Mouse (Mus musculus) heart, postnatal 10 days (tissue): ENCODE results near the gene Ppp3r1. TPM values are rescaled to one million over a fixed set of nuclear protein-coding genes. Genes with fewer than 3 reads are reported as not detected.
"Not testable (repeated sequence)": the region's sequence is repeated elsewhere in the genome, so short reads cannot be mapped to it uniquely, and the experiment has no call there.

ENCODE experiments used
- DNase-seq, 2 experiments: peaks; one replicate each; pipeline ENCODE4 v3.0.0; 2021
- intact Hi-C: fragments of 180-260 bp; cut with DNase I; formaldehyde crosslinking; loops from one replicate; pipeline ENCODE4 v1.15.1; 2025
- total RNA-seq, 2 experiments: library from RNA; stranded (reverse); gene quantifications; 2 replicates each; pipeline ENCODE4 v1.2.3; 2021

Gene Ppp3r1
- total RNA-seq, 2 experiments from 2014 or later: 77.6 to 80.8 TPM

DNA sequence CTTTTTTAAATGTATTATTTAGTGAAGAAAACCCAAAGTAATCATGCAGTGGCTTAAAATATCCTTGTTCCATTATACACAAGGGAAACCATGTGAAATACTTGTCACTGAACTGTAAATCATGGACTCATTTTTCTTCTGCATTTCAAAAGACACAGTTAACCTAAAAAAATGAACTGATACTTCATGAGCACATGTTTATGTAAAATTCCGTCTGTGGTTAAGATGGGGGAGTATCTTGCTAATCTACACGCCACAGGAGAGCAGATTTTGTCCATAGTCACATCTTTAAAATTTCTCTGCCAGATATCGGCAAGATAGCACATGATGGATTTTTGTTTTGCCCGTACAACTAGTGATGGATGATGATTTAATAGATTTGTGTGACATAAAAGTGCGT, 40.1 kb downstream of the Ppp3r1 start:
- intact Hi-C loops: no loop called here
- DNase-seq: no peak

- DNase-seq: no peak
- intact Hi-C loops: no loop called here
Observed at GRCm38 (mm10) chr11:17199840-17200501, 40.9 kb downstream of the Ppp3r1 start.

GRCm38 (mm10) chr11:17200936-17201335, 41.9 kb downstream of the Ppp3r1 start:
- no peak for DNase-seq
- intact Hi-C loops: no loop called here

DNA sequence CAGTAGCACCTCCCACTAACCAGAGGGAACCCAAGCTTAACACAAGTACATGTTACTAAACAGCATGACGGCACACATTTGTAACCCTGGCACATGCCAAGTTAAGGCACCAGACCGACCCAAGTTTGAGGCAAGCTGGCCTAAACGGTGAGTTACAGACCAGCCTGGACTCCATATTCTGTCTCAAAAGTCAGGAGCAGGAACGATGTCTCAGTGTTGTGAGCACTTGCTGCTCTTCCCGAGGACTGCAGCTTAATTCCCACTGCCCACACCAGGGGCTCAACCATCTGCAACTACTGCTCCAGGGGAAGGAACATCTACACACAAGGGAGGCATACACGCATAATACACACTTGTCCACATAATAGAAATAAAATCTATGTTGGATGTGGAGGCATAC, 43.4 kb downstream of the Ppp3r1 start:
- intact Hi-C loops: no loop called here
- DNase-seq: no peak

DNA sequence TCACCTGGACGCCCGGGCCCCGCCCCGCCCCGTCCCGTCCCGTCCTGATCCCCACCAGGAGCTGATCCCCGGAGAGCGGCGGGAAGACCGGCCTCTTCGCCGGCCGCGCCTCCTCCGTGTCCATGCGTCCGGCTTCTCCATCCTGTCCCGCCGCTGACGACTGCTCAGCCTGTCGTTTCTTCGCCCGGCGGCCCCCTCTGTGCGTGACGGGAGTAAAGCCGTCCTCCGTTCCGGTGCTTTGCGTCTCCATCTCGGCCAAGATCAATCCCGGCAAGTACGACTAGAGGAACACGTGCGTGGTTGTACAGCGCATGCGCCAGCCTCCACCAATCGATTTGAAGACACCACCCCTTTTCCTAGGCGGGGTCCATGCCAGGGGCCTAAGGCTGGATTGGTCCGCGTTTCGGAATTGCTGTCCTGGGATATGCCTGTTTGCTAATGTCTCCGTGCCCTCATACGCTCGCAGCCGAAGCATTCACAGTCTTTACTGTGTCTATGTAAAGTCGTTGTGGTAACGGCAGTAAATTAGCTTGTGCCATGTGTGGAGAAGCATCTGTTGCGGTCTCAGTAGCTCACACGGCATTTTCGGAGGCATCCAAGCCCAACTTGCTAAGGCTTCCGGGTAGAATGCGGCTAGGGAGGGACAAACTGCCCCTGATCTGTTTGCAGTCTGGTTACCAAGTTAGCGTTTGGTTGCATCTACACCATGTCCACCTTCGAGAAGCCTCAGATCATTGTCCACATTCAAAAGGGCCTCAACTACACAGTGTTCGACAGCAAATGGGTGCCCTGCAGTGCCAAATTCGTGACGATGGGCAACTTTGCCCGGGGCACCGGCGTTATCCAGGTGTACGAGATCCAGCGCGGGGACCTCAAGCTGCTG, 52.4 kb downstream of the Ppp3r1 start, which contains the start of gene Pno1:
TSS of gene Pno1 (minus strand) at position 311 of the 883 bp plus-strand sequence.
- peak; percentile 97 for DNase-seq
- intact Hi-C loops: loop anchor here (1.0 to 5.0 kb wide), 4 partner anchors 52 to 704 kb away; partner anchors contain the start of genes Ppp3r1 and Sec61g

DNA sequence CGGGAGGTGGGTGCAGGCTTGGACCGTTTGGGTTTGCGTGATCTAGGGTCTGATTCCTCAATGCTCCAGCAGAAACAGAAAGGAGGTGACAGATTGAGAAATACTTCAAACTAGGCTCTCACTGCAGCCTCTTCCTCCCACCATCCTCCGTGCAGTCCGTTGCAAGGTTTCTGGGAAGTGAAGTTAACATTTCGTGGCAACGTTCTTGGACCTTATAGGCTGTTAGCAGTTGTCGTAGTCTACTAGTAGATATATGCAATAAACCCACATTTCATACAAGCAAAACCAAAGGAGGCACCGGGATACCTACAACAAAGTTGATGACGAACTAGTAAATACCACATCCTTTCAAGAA, 53.1 kb downstream of the Ppp3r1 start:
- intact Hi-C loops: loop anchor here (5.0 kb wide), 3 partner anchors 130 to 705 kb away; partner anchors contain the start of gene Sec61g
- no peak for DNase-seq

GRCm38 (mm10) chr11:17212903-17213509, 53.9 kb downstream of the Ppp3r1 start:
- DNase-seq: no peak
- intact Hi-C loops: loop anchor here (5.0 kb wide), 3 partner anchors 131 to 706 kb away; partner anchors contain the start of gene Sec61g

DNA sequence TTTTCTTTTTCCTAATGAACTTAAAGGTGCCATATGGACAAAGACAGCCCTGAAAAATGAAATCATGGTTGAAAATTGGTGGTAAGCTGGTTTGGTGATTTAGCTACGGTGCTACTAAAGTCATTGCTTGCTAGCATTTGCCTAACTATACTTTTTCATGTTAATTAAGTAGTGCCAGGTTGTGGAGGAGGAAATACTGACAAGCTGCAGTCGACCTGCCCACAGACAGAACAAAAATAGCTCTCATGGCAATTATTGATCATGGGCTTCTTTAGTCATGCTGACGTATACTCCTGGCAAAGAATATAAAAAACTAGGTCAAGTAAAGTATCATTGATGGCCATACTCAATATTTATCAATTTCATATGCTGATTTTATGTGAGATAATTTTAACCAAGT, 56.4 kb downstream of the Ppp3r1 start:
- intact Hi-C loops: no loop called here
- no peak for DNase-seq

- no peak for DNase-seq
- intact Hi-C loops: no loop called here
Observed at GRCm38 (mm10) chr11:17221126-17221525, 62.1 kb downstream of the Ppp3r1 start.

DNA sequence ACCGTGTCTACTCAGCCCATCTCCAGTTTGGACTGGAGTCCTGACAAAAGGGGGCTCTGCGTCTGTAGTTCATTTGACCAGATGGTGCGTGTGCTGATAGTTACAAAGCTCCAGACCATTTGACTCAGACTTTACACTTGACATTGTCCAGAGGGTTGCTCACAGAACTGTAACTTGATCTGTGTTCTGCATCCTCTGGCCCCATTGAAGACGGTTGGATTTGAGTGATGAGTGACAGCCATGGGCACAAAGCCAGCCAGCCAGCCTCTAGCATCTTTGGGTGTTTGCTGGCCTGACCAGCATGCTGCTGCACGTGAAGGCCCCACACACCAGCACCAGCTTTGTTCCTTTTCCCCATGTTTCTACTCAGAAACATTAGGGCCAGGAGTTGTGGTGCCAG, 73.7 kb downstream of the Ppp3r1 start:
- DNase-seq: peak in 1 of 2 experiments; percentile 7
- intact Hi-C loops: no loop called here

DNA sequence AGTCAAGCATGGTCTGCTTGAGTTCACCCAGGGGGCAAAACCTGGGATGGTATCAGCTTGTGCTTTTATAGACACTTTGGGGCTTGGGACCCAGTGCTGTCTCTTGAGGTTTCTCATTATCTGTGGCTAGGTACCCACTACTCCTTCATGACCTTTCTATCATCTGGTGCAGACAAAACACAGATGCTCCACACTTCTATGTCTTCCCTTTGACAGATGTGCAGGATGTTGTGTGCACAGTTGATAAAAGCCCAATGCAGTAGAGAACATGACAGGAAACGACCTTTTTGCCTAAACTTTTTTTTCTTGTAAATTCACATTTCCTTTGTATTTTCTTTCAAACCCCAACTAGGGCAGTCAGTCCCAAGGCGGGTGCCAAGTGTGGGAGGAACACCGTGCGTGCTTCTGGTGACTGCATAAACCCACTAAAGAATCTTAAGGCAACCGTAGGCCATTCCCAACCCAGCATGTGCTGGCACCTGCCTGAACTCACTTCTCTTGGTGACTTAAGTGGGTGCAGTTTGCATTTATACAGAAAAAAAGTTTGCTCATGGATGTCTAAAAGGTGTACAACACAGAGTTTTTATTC, 77.5 kb downstream of the Ppp3r1 start:
- intact Hi-C loops: no loop called here
- DNase-seq: no peak

- intact Hi-C loops, DNase-seq: not testable (repeated sequence)
Observed at GRCm38 (mm10) chr11:17238598-17238997, 79.5 kb downstream of the Ppp3r1 start.

GRCm38 (mm10) chr11:17248715-17249114, 89.7 kb downstream of the Ppp3r1 start:
- DNase-seq: no peak
- intact Hi-C loops: no loop called here

Other genes with a start within 250 kb of the Ppp3r1 start
- under 1 TPM; 0.67 to 0.94 TPM for gene Fbxo48, start 207.9 kb upstream of the Ppp3r1 start, total RNA-seq
- 1 to 10 TPM; 7.1 to 8.9 TPM for gene Cnrip1, start 107.7 kb upstream of the Ppp3r1 start, total RNA-seq
- 1 to 10 TPM; 3.0 to 3.1 TPM for gene Plek, start 106.9 kb upstream of the Ppp3r1 start, total RNA-seq
- 10 to 100 TPM in 1 of 2 experiments, 1 to 10 TPM in 1; 7.8 to 11.5 TPM for gene Wdr92, start 22.8 kb downstream of the Ppp3r1 start, total RNA-seq
- 10 to 100 TPM; 32.1 to 32.3 TPM for gene Pno1, start 52.3 kb downstream of the Ppp3r1 start, total RNA-seq
- gene C1d, start 98.3 kb downstream of the Ppp3r1 start, total RNA-seq: 10 to 100 TPM; 36.3 to 39.2 TPM